Mouse (Mus musculus): ENCODE measurements around the gene Kank4. TPM values are rescaled to one million over a fixed set of nuclear protein-coding genes. Genes with fewer than 3 reads are reported as not detected.

Gene Kank4
- not detected for total RNA-seq (2023)

GRCm38 (mm10) chr4:98817184-98817911, at the start of gene Kank4:
Gene Kank4, minus strand, starts transcription at chr4:98817537.

DNA sequence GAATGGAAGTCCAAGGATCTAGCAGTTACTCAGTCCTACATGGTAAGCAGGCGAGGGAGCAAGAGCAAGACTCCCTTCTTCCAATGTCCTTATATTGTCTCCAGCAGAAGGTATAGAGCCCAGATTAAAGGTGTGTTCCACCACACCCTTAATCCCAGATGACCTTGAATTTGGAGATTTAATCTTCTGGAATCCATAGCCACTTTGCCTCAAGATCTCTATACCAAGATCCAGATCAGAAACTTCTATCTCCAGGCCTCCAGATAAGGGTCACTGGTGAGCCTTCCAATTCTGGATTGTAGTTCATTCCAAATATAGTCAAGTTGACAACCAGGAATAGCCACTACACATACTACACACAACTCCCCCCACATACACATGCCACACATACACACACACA, 6.4 kb upstream of the Kank4 start, which contains the start of gene I0C0044D17Rik:
TSS of gene I0C0044D17Rik (minus strand) at position 101 of the 400 bp plus-strand sequence.

DNA sequence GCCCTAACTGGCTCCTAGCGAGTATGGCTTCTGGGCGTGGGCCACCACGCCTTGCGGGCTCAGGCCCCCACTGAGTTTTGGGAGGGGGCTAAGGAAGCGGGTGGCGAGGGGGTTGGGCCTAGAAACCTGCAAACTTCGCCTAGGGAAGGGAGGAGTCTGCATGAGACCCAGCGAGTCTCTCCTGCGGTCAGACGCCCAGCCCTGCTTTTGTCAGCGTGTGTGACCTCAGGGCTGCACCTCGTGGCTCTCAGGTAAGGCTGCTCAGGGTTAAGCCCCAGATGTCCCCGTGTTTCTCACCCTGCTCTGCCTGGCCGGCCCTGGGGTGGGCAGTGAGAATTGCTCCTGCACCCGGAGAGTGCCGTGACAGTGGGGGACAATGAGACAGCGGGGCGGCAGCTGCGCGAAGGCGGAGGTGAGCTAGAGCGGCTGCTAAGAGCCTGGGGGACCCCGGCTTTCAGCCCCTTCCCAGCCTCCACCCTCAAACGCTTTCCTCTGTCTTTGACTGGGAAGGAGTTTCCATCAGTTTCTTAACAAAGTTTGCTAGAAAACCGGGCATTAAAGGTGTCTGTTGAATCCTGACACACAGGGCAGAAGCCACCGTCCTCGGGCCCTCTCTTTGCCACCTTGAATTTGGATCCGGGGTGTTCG, 90.6 kb downstream of the Kank4 start, which contains the start of gene L1td1:
TSS of gene L1td1 (plus strand) at position 145 of the 648 bp plus-strand sequence.

Other genes starting within 250 kb of the Kank4 start
- under 1 TPM in 1 of 2 experiments, not detected in 1; 0.50 TPM for gene L1td1, start 90.8 kb downstream of the Kank4 start, total RNA-seq (2023)
- not detected for gene I0C0044D17Rik, start 6.3 kb upstream of the Kank4 start, total RNA-seq (2023)
- gene Usp1, start 106.3 kb upstream of the Kank4 start, total RNA-seq (2023) = 10 to 100 TPM; 49.8 to 55.4 TPM
- not detected for gene Angptl3, start 213.4 kb upstream of the Kank4 start, total RNA-seq (2023)

Data from T-cell, adult 66 days (primary cell).